Mouse (Mus musculus): ENCODE measurements around the gene Rps6ka2. TPM values are rescaled to one million over a fixed set of nuclear protein-coding genes. Genes with fewer than 3 reads are reported as not detected.

The Rps6ka2 gene
- polyA plus RNA-seq, 1 experiment from 2014 or later: 18.7 TPM

GRCm38 (mm10) chr17:7269151-7269806, 99.4 kb downstream of the Rps6ka2 start:
- peaks cover 5% of the 10 kb centered on the region for H3K4me1 ChIP-seq (ENCODE audit: control insufficient read depth, insufficient read depth, low read depth, low read length)
- H3K9ac ChIP-seq (ENCODE audit: low read depth, low read length): no peak overlapping the region
- ATAC-seq: no peak
- H3K4me2 ChIP-seq (ENCODE audit: low read length): no peak overlapping the region
- no peaks in the 10 kb centered on the region for H3K9me3 ChIP-seq (ENCODE audit: control insufficient read depth, low read length)
- H3K27me3 ChIP-seq (replicated peaks; ENCODE audit: control insufficient read depth, insufficient read depth, low read length): no peaks in the 10 kb centered on the region
- H3K27ac ChIP-seq (ENCODE audit: low read depth, low read length): 0 out of 2 replicates have a peak overlapping the region, but pooled peaks have one; percentile 27
- 55% methylated on average over 12 of the region's 12 CpGs for WGBS
- H3K4me3 ChIP-seq (ENCODE audit: low read length): no peak overlapping the region
- no peaks in the 10 kb centered on the region for H3K36me3 ChIP-seq (ENCODE audit: control insufficient read depth, insufficient read depth, low read length)

- Histone ChIP-seq H3K9ac (ENCODE audit: low read depth, low read length) (no peak overlapping the region), H3K4me1 (ENCODE audit: control insufficient read depth, insufficient read depth, low read depth, low read length) (peaks cover 4% of the 10 kb centered on the region), H3K36me3 (ENCODE audit: control insufficient read depth, insufficient read depth, low read length) (0 out of 2 replicates have a peak, but pooled peaks cover 4% of the 10 kb centered on the region), H3K9me3 (ENCODE audit: control insufficient read depth, low read length) (no peaks in the 10 kb centered on the region), H3K27me3 (replicated peaks; ENCODE audit: control insufficient read depth, insufficient read depth, low read length) (no peaks in the 10 kb centered on the region), H3K4me2 (ENCODE audit: low read length) (no peak overlapping the region), H3K27ac (ENCODE audit: low read depth, low read length) (no peak overlapping the region), H3K4me3 (ENCODE audit: low read length) (no peak overlapping the region)
- no peak for ATAC-seq
- 84% methylated on average over 8 of the region's 8 CpGs for WGBS
Observed at GRCm38 (mm10) chr17:7270506-7270905, 100.6 kb downstream of the Rps6ka2 start.

GRCm38 (mm10) chr17:7271522-7272134, 101.7 kb downstream of the Rps6ka2 start:
- Histone ChIP-seq H3K4me3 (ENCODE audit: low read length) (no peak overlapping the region), H3K36me3 (ENCODE audit: control insufficient read depth, insufficient read depth, low read length) (0 out of 2 replicates have a peak, but pooled peaks cover 4% of the 10 kb centered on the region), H3K4me1 (ENCODE audit: control insufficient read depth, insufficient read depth, low read depth, low read length) (no peaks in the 10 kb centered on the region; the same call in none of the 2 replicates), H3K9ac (ENCODE audit: low read depth, low read length) (no peak overlapping the region), H3K4me2 (ENCODE audit: low read length) (no peak overlapping the region), H3K9me3 (ENCODE audit: control insufficient read depth, low read length) (no peaks in the 10 kb centered on the region), H3K27ac (ENCODE audit: low read depth, low read length) (no peak overlapping the region), H3K27me3 (replicated peaks; ENCODE audit: control insufficient read depth, insufficient read depth, low read length) (no peaks in the 10 kb centered on the region)
- no peak for ATAC-seq
- 64% methylated on average over 10 of the region's 10 CpGs for WGBS

DNA sequence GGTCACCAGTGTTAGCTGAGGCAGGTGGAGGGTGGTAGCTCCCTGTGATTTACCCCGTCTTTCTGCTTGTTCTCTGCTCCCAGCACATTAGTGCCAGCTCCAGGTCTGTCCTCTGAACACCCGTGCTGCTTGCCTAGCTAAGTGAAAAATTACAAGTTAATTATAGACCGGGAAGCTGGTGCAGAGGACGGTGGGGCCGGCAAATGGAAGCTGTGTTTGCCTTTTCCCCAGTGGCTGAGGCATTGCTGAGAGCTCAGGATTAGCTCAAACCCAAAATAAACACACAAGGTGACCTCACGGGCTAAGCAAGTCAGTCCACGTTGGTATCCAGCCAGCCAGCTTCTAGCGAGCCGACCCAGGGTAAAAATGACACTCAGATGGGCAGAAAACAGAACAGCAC, 103.1 kb downstream of the Rps6ka2 start:
- 43% methylated on average over 9 of the region's 9 CpGs for WGBS
- no peak overlapping the region for H3K4me3 ChIP-seq (ENCODE audit: low read length)
- H3K36me3 ChIP-seq (ENCODE audit: control insufficient read depth, insufficient read depth, low read length): 0 out of 2 replicates have a peak, but pooled peaks cover 4% of the 10 kb centered on the region
- ATAC-seq: peak; percentile 27; the same call in 1 of the 2 replicates
- H3K27ac ChIP-seq (ENCODE audit: low read depth, low read length): no peak overlapping the region
- no peaks in the 10 kb centered on the region; the same call in none of the 2 replicates for H3K4me1 ChIP-seq (ENCODE audit: control insufficient read depth, insufficient read depth, low read depth, low read length)
- no peak overlapping the region for H3K9ac ChIP-seq (ENCODE audit: low read depth, low read length)
- H3K4me2 ChIP-seq (ENCODE audit: low read length): no peak overlapping the region
- H3K27me3 ChIP-seq (replicated peaks; ENCODE audit: control insufficient read depth, insufficient read depth, low read length): no peaks in the 10 kb centered on the region
- H3K9me3 ChIP-seq (ENCODE audit: control insufficient read depth, low read length): no peaks in the 10 kb centered on the region

DNA sequence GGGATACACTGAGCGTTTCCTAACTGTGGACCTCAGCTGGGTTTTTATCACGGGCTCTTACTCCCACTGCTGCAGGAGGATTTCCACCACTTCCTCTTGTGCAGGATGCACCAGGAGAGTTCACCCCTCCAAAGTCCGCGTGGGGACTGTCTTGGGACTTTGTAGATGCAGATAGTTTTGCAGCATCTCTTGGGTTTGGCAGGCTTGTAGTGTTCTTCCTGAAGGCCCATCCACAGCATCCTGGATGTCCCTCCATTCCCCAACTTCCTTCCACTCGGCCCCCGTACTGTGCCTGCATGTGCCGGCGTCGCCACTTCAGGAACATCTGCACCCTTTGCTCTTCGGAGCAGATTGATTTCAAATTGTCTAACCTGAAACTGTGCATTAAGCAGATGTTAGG, 103.9 kb downstream of the Rps6ka2 start:
- Histone ChIP-seq H3K4me1 (ENCODE audit: control insufficient read depth, insufficient read depth, low read depth, low read length) (no peaks in the 10 kb centered on the region; the same call in none of the 2 replicates), H3K9ac (ENCODE audit: low read depth, low read length) (no peak overlapping the region), H3K36me3 (ENCODE audit: control insufficient read depth, insufficient read depth, low read length) (peaks cover 4% of the 10 kb centered on the region; the same call in 1 of the 2 replicates), H3K9me3 (ENCODE audit: control insufficient read depth, low read length) (no peaks in the 10 kb centered on the region), H3K27me3 (replicated peaks; ENCODE audit: control insufficient read depth, insufficient read depth, low read length) (no peaks in the 10 kb centered on the region), H3K4me3 (ENCODE audit: low read length) (no peak overlapping the region), H3K4me2 (ENCODE audit: low read length) (no peak overlapping the region), H3K27ac (ENCODE audit: low read depth, low read length) (no peak overlapping the region)
- 88% methylated on average over 10 of the region's 10 CpGs for WGBS
- no peak for ATAC-seq

DNA sequence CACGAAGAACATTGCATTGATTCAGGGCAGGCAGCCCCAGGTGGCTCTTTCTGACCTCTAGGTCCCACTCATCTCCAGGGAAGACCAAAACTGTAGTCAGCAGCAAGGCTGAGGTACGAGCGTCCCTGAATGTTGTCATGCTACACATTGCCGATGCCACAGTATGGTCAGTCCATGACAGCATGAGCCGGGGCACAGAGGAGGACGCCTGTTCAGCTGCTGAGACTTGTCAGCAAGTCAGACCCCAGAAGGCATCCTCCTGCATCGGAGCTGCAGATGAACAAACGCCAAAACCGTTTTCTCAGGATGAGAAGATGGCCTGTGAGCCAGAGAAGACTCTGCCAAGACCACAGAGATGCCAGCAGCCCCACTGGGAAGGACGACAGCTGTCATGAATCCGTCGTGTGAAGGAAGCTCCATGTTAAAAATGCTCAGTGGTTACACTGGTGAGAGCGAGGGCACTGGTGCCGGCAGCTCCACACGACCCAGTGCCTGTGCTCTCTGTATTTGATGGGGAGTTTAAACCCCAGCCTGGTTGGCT, 108.9 kb downstream of the Rps6ka2 start:
- WGBS: 71% methylated on average over 15 of the region's 15 CpGs
- Histone ChIP-seq H3K4me3 (ENCODE audit: low read length) (no peak overlapping the region), H3K4me1 (ENCODE audit: control insufficient read depth, insufficient read depth, low read depth, low read length) (no peaks in the 10 kb centered on the region), H3K9ac (ENCODE audit: low read depth, low read length) (no peak overlapping the region), H3K4me2 (ENCODE audit: low read length) (no peak overlapping the region), H3K27ac (ENCODE audit: low read depth, low read length) (0 out of 2 replicates have a peak overlapping the region, but pooled peaks have one; percentile 0), H3K9me3 (ENCODE audit: control insufficient read depth, low read length) (no peaks in the 10 kb centered on the region), H3K36me3 (ENCODE audit: control insufficient read depth, insufficient read depth, low read length) (peaks cover 11% of the 10 kb centered on the region), H3K27me3 (replicated peaks; ENCODE audit: control insufficient read depth, insufficient read depth, low read length) (no peaks in the 10 kb centered on the region)
- ATAC-seq: peak; percentile 40; the same call in 1 of the 2 replicates

GRCm38 (mm10) chr17:7279251-7279650, 109.3 kb downstream of the Rps6ka2 start:
- 87% methylated on average over 9 of the region's 9 CpGs for WGBS
- Histone ChIP-seq H3K27ac (ENCODE audit: low read depth, low read length) (0 out of 2 replicates have a peak overlapping the region, but pooled peaks have one; percentile 0), H3K9me3 (ENCODE audit: control insufficient read depth, low read length) (no peaks in the 10 kb centered on the region), H3K4me2 (ENCODE audit: low read length) (no peak overlapping the region), H3K36me3 (ENCODE audit: control insufficient read depth, insufficient read depth, low read length) (peaks cover 11% of the 10 kb centered on the region), H3K9ac (ENCODE audit: low read depth, low read length) (no peak overlapping the region), H3K4me3 (ENCODE audit: low read length) (no peak overlapping the region), H3K27me3 (replicated peaks; ENCODE audit: control insufficient read depth, insufficient read depth, low read length) (no peaks in the 10 kb centered on the region), H3K4me1 (ENCODE audit: control insufficient read depth, insufficient read depth, low read depth, low read length) (peaks cover under 1% of the 10 kb centered on the region; the same call in 1 of the 2 replicates)
- no peak for ATAC-seq

DNA sequence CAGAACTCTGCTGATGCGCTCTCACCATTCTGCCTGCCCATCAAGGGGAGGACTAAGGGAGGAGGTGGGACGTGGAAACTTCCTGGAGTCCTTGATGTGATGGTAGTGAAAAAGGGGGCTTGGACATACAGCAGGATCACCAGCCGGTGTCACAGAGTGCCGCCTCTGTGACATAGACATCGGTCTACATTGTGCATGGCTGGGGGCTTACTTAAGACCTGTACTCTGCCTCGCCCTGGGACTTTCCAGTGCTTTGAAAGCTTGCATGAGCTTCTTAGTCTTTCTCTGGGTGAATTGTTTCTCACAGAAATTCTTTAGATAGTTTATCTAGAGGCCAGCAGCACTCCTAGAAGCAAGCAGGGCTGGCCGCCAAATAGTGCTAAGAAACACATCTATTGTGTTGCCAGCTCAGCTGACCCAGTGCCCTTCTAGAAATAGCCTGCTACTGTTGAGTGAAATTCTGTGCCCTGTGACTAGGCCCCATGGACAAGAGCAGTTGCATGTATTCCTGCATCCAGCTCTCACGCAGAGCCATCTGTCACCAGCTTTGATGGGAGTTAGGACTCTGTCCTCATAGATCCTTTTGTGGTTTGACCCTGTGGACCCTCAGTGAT, 114.5 kb downstream of the Rps6ka2 start:
- peaks cover 6% of the 10 kb centered on the region; the same call in 1 of the 2 replicates for H3K36me3 ChIP-seq (ENCODE audit: control insufficient read depth, insufficient read depth, low read length)
- H3K4me3 ChIP-seq (ENCODE audit: low read length): no peak overlapping the region
- H3K27ac ChIP-seq (ENCODE audit: low read depth, low read length): peak overlapping the region; percentile 21; the same call in 1 of the 2 replicates
- no peaks in the 10 kb centered on the region for H3K27me3 ChIP-seq (replicated peaks; ENCODE audit: control insufficient read depth, insufficient read depth, low read length)
- H3K4me2 ChIP-seq (ENCODE audit: low read length): no peak overlapping the region
- H3K4me1 ChIP-seq (ENCODE audit: control insufficient read depth, insufficient read depth, low read depth, low read length): peaks cover 3% of the 10 kb centered on the region
- H3K9ac ChIP-seq (ENCODE audit: low read depth, low read length): no peak overlapping the region
- ATAC-seq: peak; percentile 55
- H3K9me3 ChIP-seq (ENCODE audit: control insufficient read depth, low read length): no peaks in the 10 kb centered on the region
- 67% methylated on average over 8 of the region's 8 CpGs for WGBS

GRCm38 (mm10) chr17:7285292-7285691, 115.4 kb downstream of the Rps6ka2 start:
- H3K36me3 ChIP-seq (ENCODE audit: control insufficient read depth, insufficient read depth, low read length): peaks cover 6% of the 10 kb centered on the region; the same call in 1 of the 2 replicates
- WGBS: 88% methylated on average over 12 of the region's 12 CpGs
- H3K27me3 ChIP-seq (replicated peaks; ENCODE audit: control insufficient read depth, insufficient read depth, low read length): no peaks in the 10 kb centered on the region
- no peak overlapping the region for H3K9ac ChIP-seq (ENCODE audit: low read depth, low read length)
- ATAC-seq: no peak
- H3K4me2 ChIP-seq (ENCODE audit: low read length): no peak overlapping the region
- H3K27ac ChIP-seq (ENCODE audit: low read depth, low read length): peak overlapping the region; percentile 21; the same call in 1 of the 2 replicates
- peaks cover 3% of the 10 kb centered on the region for H3K4me1 ChIP-seq (ENCODE audit: control insufficient read depth, insufficient read depth, low read depth, low read length)
- no peak overlapping the region for H3K4me3 ChIP-seq (ENCODE audit: low read length)
- no peaks in the 10 kb centered on the region for H3K9me3 ChIP-seq (ENCODE audit: control insufficient read depth, low read length)

Measured in hindbrain, embryonic 16.5 days (tissue).